Mouse (Mus musculus) embryonic facial prominence, embryonic 13.5 days (tissue): ENCODE data around the gene Lrtm2. TPM values are rescaled to one million over a fixed set of nuclear protein-coding genes. Genes with fewer than 3 reads are reported as not detected.

Experiments used
- ATAC-seq: fragments of 200-750 bp; cut with Nextera tagmentation; 2 replicates; pipeline ENCODE4 v1.8.0; 2017; ENCODE audit warnings: low read depth; ENCODE audit not compliant: insufficient number of reproducible peaks, insufficient read depth, low FRiP score, low TSS enrichment
- H3K27ac ChIP-seq: fragments of 300-500 bp; sonication (generic); 2 replicates; pipeline ENCODE4 v1.5.1; 2015; ENCODE audit warnings: moderate library complexity, mild to moderate bottlenecking, inconsistent platforms
- H3K27me3 ChIP-seq: fragments of 300-500 bp; sonication (generic); 2 replicates; pipeline ENCODE4 v1.6.1; 2015; ENCODE audit warnings: mild to moderate bottlenecking, inconsistent platforms
- H3K36me3 ChIP-seq: fragments of 300-500 bp; sonication (generic); 2 replicates; pipeline ENCODE4 v1.6.1; 2015; ENCODE audit warnings: mild to moderate bottlenecking, inconsistent platforms
- H3K4me1 ChIP-seq: fragments of 300-500 bp; sonication (generic); 2 replicates; pipeline ENCODE4 v1.6.1; 2015; ENCODE audit warnings: inconsistent platforms
- H3K4me2 ChIP-seq: fragments of 300-500 bp; sonication (generic); 2 replicates; pipeline ENCODE4 v1.6.1; 2015; ENCODE audit warnings: moderate library complexity, mild to moderate bottlenecking, inconsistent platforms
- H3K4me3 ChIP-seq: fragments of 300-500 bp; sonication (generic); 2 replicates; pipeline ENCODE4 v1.5.1; 2015; ENCODE audit warnings: mild to moderate bottlenecking, inconsistent platforms
- H3K9ac ChIP-seq: fragments of 300-500 bp; sonication (generic); 2 replicates; pipeline ENCODE4 v1.6.1; 2015; ENCODE audit warnings: mild to moderate bottlenecking, inconsistent platforms
- H3K9me3 ChIP-seq: fragments of 300-500 bp; sonication (generic); 2 replicates; pipeline ENCODE4 v1.6.1; 2016; ENCODE audit warnings: inconsistent platforms
- WGBS: fragments of 180-500 bp; shearing (Covaris S2); methylation state at CpG from one replicate; pipeline ENCODE4 v1.1.7; 2015; ENCODE audit warnings: mixed read lengths; 5-methylcytosine and 5-hydroxymethylcytosine counted together
- polyA plus RNA-seq: library from polyadenylated mRNA; unstranded; fragments of >200 nt; fragmentation: Nextera tagmentation; extraction: Ambion mirVana; gene quantifications from 2 replicates; pipeline ENCODE4 v1.2.1, GENCODE M21; 2015

The Lrtm2 gene
- polyA plus RNA-seq, 1 experiment from 2014 or later: not detected

- peaks cover 16% of the 10 kb centered on the region for H3K4me1 ChIP-seq
- H3K4me3 ChIP-seq: no peak overlapping the region
- H3K4me2 ChIP-seq: no peak overlapping the region
- WGBS: 17% methylated on average over 3 of the region's 3 CpGs
- H3K36me3 ChIP-seq: no peaks in the 10 kb centered on the region
- peaks cover 59% of the 10 kb centered on the region for H3K27me3 ChIP-seq
- H3K9ac ChIP-seq: no peak overlapping the region
- H3K27ac ChIP-seq: no peak overlapping the region
- ATAC-seq: no peak
- H3K9me3 ChIP-seq: no peaks in the 10 kb centered on the region
Measured at GRCm38 (mm10) chr6:119333202-119333601, 2.6 kb upstream of the Lrtm2 start.

GRCm38 (mm10) chr6:119332111-119332510 lies 1.5 kb upstream of the Lrtm2 start:
- H3K4me3 ChIP-seq: no peak overlapping the region
- H3K36me3 ChIP-seq: no peaks in the 10 kb centered on the region
- peaks cover 70% of the 10 kb centered on the region for H3K27me3 ChIP-seq
- WGBS: 0% methylated on average over 1 of the region's 1 CpGs
- H3K4me2 ChIP-seq: no peak overlapping the region
- no peak for ATAC-seq
- H3K9ac ChIP-seq: no peak overlapping the region
- no peaks in the 10 kb centered on the region for H3K9me3 ChIP-seq
- peaks cover 16% of the 10 kb centered on the region for H3K4me1 ChIP-seq
- no peak overlapping the region for H3K27ac ChIP-seq

GRCm38 (mm10) chr6:119329936-119330335 lies 630 bp downstream of the Lrtm2 start:
- ATAC-seq: no peak
- H3K27ac ChIP-seq: no peak overlapping the region
- no peak overlapping the region for H3K4me2 ChIP-seq
- H3K9ac ChIP-seq: no peak overlapping the region
- H3K9me3 ChIP-seq: no peaks in the 10 kb centered on the region
- peaks cover 88% of the 10 kb centered on the region for H3K27me3 ChIP-seq
- H3K4me3 ChIP-seq: no peak overlapping the region
- peaks cover 16% of the 10 kb centered on the region for H3K4me1 ChIP-seq
- no peaks in the 10 kb centered on the region for H3K36me3 ChIP-seq
- WGBS: 10% methylated on average over 6 of the region's 6 CpGs

GRCm38 (mm10) chr6:119329215-119329714 lies 1.3 kb downstream of the Lrtm2 start:
- ATAC-seq: no peak
- no peak overlapping the region for H3K9ac ChIP-seq
- WGBS: 3% methylated on average over 8 of the region's 8 CpGs

GRCm38 (mm10) chr6:119328521-119329115 lies 1.9 kb downstream of the Lrtm2 start:
- WGBS: 10% methylated on average over 11 of the region's 11 CpGs
- H3K4me2 ChIP-seq: no peak overlapping the region

More at GRCm38 (mm10) chr6:119329215-119329714, 1.3 kb downstream of the Lrtm2 start:
- Histone ChIP-seq H3K4me3 (no peak overlapping the region), H3K4me2 (no peak overlapping the region), H3K27me3 (peaks cover 91% of the 10 kb centered on the region), H3K4me1 (peaks cover 16% of the 10 kb centered on the region), H3K9me3 (no peaks in the 10 kb centered on the region), H3K36me3 (no peaks in the 10 kb centered on the region), H3K27ac (no peak overlapping the region)

GRCm38 (mm10) chr6:119326541-119326940 lies 4.0 kb downstream of the Lrtm2 start:
- H3K9me3 ChIP-seq: no peaks in the 10 kb centered on the region
- no peak for ATAC-seq
- H3K27ac ChIP-seq: no peak overlapping the region
- H3K4me2 ChIP-seq: no peak overlapping the region
- H3K4me3 ChIP-seq: no peak overlapping the region
- 32% methylated on average over 7 of the region's 7 CpGs for WGBS
- no peaks in the 10 kb centered on the region for H3K36me3 ChIP-seq
- no peak overlapping the region for H3K9ac ChIP-seq
- peaks cover 16% of the 10 kb centered on the region for H3K4me1 ChIP-seq
- H3K27me3 ChIP-seq: peaks cover 81% of the 10 kb centered on the region

More at GRCm38 (mm10) chr6:119328521-119329115, 1.9 kb downstream of the Lrtm2 start:
- no peaks in the 10 kb centered on the region for H3K36me3 ChIP-seq
- H3K27me3 ChIP-seq: peaks cover 96% of the 10 kb centered on the region
- H3K4me3 ChIP-seq: no peak overlapping the region
- no peaks in the 10 kb centered on the region for H3K9me3 ChIP-seq
- peaks cover 16% of the 10 kb centered on the region for H3K4me1 ChIP-seq
- H3K27ac ChIP-seq: no peak overlapping the region
- H3K9ac ChIP-seq: no peak overlapping the region
- no peak for ATAC-seq

GRCm38 (mm10) chr6:119325978-119326377 lies 4.6 kb downstream of the Lrtm2 start:
- no peak for ATAC-seq
- Histone ChIP-seq H3K4me2 (no peak overlapping the region), H3K27ac (no peak overlapping the region), H3K9me3 (no peaks in the 10 kb centered on the region), H3K4me3 (no peak overlapping the region), H3K9ac (no peak overlapping the region), H3K4me1 (peaks cover 15% of the 10 kb centered on the region), H3K27me3 (peaks cover 79% of the 10 kb centered on the region), H3K36me3 (no peaks in the 10 kb centered on the region)
- 71% methylated on average over 6 of the region's 6 CpGs for WGBS

GRCm38 (mm10) chr6:119324776-119325175 lies 5.8 kb downstream of the Lrtm2 start:
- WGBS: 44% methylated on average over 10 of the region's 10 CpGs
- no peaks in the 10 kb centered on the region for H3K9me3 ChIP-seq
- peaks cover 11% of the 10 kb centered on the region for H3K4me1 ChIP-seq
- no peak overlapping the region for H3K4me3 ChIP-seq
- H3K9ac ChIP-seq: no peak overlapping the region
- no peaks in the 10 kb centered on the region for H3K36me3 ChIP-seq
- no peak overlapping the region for H3K4me2 ChIP-seq
- ATAC-seq: no peak
- H3K27ac ChIP-seq: no peak overlapping the region
- peaks cover 67% of the 10 kb centered on the region for H3K27me3 ChIP-seq

GRCm38 (mm10) chr6:119321752-119322151 lies 8.8 kb downstream of the Lrtm2 start:
- no peak for ATAC-seq
- Histone ChIP-seq H3K27ac (no peak overlapping the region), H3K27me3 (peaks cover 37% of the 10 kb centered on the region), H3K4me1 (peaks cover 4% of the 10 kb centered on the region; the same call in 1 of the 2 replicates), H3K9ac (no peak overlapping the region), H3K4me3 (no peak overlapping the region), H3K9me3 (no peaks in the 10 kb centered on the region), H3K36me3 (no peaks in the 10 kb centered on the region), H3K4me2 (no peak overlapping the region)
- 71% methylated on average over 7 of the region's 7 CpGs for WGBS

- H3K27me3 ChIP-seq: peaks cover 24% of the 10 kb centered on the region
- no peak for ATAC-seq
- no peak overlapping the region for H3K4me2 ChIP-seq
- no peaks in the 10 kb centered on the region for H3K9me3 ChIP-seq
- no peak overlapping the region for H3K27ac ChIP-seq
- no peak overlapping the region for H3K9ac ChIP-seq
- no peaks in the 10 kb centered on the region for H3K36me3 ChIP-seq
- H3K4me1 ChIP-seq: peaks cover 4% of the 10 kb centered on the region; the same call in 1 of the 2 replicates
- 23% methylated on average over 16 of the region's 16 CpGs for WGBS
- no peak overlapping the region for H3K4me3 ChIP-seq
Measured at GRCm38 (mm10) chr6:119320481-119320880, 10.1 kb downstream of the Lrtm2 start.

- Histone ChIP-seq H3K27ac (no peak overlapping the region), H3K9me3 (no peaks in the 10 kb centered on the region), H3K9ac (no peak overlapping the region), H3K4me2 (no peak overlapping the region), H3K36me3 (no peaks in the 10 kb centered on the region), H3K4me1 (peaks cover 4% of the 10 kb centered on the region; the same call in 1 of the 2 replicates), H3K27me3 (peaks cover 14% of the 10 kb centered on the region), H3K4me3 (no peak overlapping the region)
- 78% methylated on average over 2 of the region's 2 CpGs for WGBS
- ATAC-seq: no peak
Measured at GRCm38 (mm10) chr6:119319358-119319757, 11.2 kb downstream of the Lrtm2 start.

GRCm38 (mm10) chr6:119318732-119319131 lies 11.8 kb downstream of the Lrtm2 start:
- Histone ChIP-seq H3K36me3 (no peaks in the 10 kb centered on the region), H3K4me2 (no peak overlapping the region), H3K27ac (no peak overlapping the region), H3K27me3 (peaks cover 8% of the 10 kb centered on the region), H3K4me1 (peaks cover 4% of the 10 kb centered on the region; the same call in 1 of the 2 replicates), H3K9ac (no peak overlapping the region), H3K9me3 (no peaks in the 10 kb centered on the region), H3K4me3 (no peak overlapping the region)
- no peak for ATAC-seq
- WGBS: 73% methylated on average over 9 of the region's 9 CpGs
